Mouse (Mus musculus): ENCODE results near the gene Efnb1. TPM values are rescaled to one million over a fixed set of nuclear protein-coding genes. Genes with fewer than 3 reads are reported as not detected.

Efnb1 gene
- total RNA-seq, 2 experiments from 2014 or later = 24.7 to 31.0 TPM

- no peak for DNase-seq
- intact Hi-C loops (cut with DNase I) = no loop called here
Observed at GRCm38 (mm10) chrX:99152141-99152540, 16.2 kb downstream of the Efnb1 start.

GRCm38 (mm10) chrX:99152566-99153265, 16.8 kb downstream of the Efnb1 start:
- DNase-seq = no peak
- intact Hi-C loops (cut with DNase I) = no loop called here

- DNase-seq = no peak
- intact Hi-C loops (cut with DNase I) = no loop called here
Observed at GRCm38 (mm10) chrX:99153266-99153646, 17.3 kb downstream of the Efnb1 start.

- no peak for DNase-seq
- intact Hi-C loops (cut with DNase I) = no loop called here
Observed at GRCm38 (mm10) chrX:99154358-99154757, 18.4 kb downstream of the Efnb1 start.

- intact Hi-C loops (cut with DNase I) = no loop called here
- DNase-seq = no peak
Observed at GRCm38 (mm10) chrX:99159020-99159419, 23.1 kb downstream of the Efnb1 start.

GRCm38 (mm10) chrX:99164111-99164510, 28.2 kb downstream of the Efnb1 start:
- DNase-seq = no peak
- intact Hi-C loops (cut with DNase I) = no loop called here

- DNase-seq = no peak
- intact Hi-C loops (cut with DNase I) = no loop called here
Observed at GRCm38 (mm10) chrX:99164855-99165368, 29.0 kb downstream of the Efnb1 start.

- no peak for DNase-seq
- intact Hi-C loops (cut with DNase I) = no loop called here
Observed at GRCm38 (mm10) chrX:99167014-99167413, 31.1 kb downstream of the Efnb1 start.

GRCm38 (mm10) chrX:99167550-99167949, 31.6 kb downstream of the Efnb1 start:
- intact Hi-C loops (cut with DNase I) = no loop called here
- DNase-seq = no peak

- intact Hi-C loops (cut with DNase I) = no loop called here
- DNase-seq = peak in 1 of 2 experiments; percentile 3
Observed at GRCm38 (mm10) chrX:99172301-99172700, 36.4 kb downstream of the Efnb1 start.

GRCm38 (mm10) chrX:99185081-99185596, 49.2 kb downstream of the Efnb1 start:
- intact Hi-C loops (cut with DNase I) = no loop called here

GRCm38 (mm10) chrX:99186497-99187435, 50.8 kb downstream of the Efnb1 start:
- intact Hi-C loops (cut with DNase I) = no loop called here
- DNase-seq = no peak

More at GRCm38 (mm10) chrX:99185081-99185596, 49.2 kb downstream of the Efnb1 start:
- DNase-seq = no peak

GRCm38 (mm10) chrX:99191441-99192087, 55.6 kb downstream of the Efnb1 start:
- DNase-seq = no peak
- intact Hi-C loops (cut with DNase I) = no loop called here

GRCm38 (mm10) chrX:99196910-99197309, 61.0 kb downstream of the Efnb1 start:
- DNase-seq = no peak
- intact Hi-C loops (cut with DNase I) = no loop called here

GRCm38 (mm10) chrX:99198532-99198931, 62.6 kb downstream of the Efnb1 start:
- DNase-seq = no peak

More at GRCm38 (mm10) chrX:99198532-99198931, 62.6 kb downstream of the Efnb1 start:
- intact Hi-C loops (cut with DNase I) = loop anchor here (2.0 kb wide), 1 partner anchor 62 kb away; the partner anchor contains the start of gene Efnb1

Other genes starting within 250 kb of the Efnb1 start
- gene Ophn1, start 245.1 kb upstream of the Efnb1 start, total RNA-seq (2021) = 1 to 10 TPM; 8.4 to 9.5 TPM
- gene Yipf6, start 199.8 kb upstream of the Efnb1 start, total RNA-seq (2021) = 10 to 100 TPM; 21.6 to 23.4 TPM
- 10 to 100 TPM; 38.9 to 39.2 TPM for gene Stard8, start 132.9 kb upstream of the Efnb1 start, total RNA-seq (2021)

Data from heart, postnatal 14 days (tissue).